Mouse (Mus musculus) Patski (cell line): ENCODE data around the gene Fbxl16. TPM values are rescaled to one million over a fixed set of nuclear protein-coding genes. Genes with fewer than 3 reads are reported as not detected.

Experiments
- ATAC-seq: fragments of 100-300 bp; one replicate; pipeline ENCODE4 v1.8.0; 2021
- CTCF ChIA-PET: fragments of 350-600 bp; sonication (Branson Sonifier 250); formaldehyde crosslinking; loops from one replicate; lab custom pipeline; 2022; ENCODE audit warnings: inconsistent platforms; lab: Charles Lee
- POLR2A ChIA-PET: fragments of 350-600 bp; sonication (Branson Sonifier 250); formaldehyde crosslinking; loops from one replicate; lab custom pipeline; 2022; ENCODE audit warnings: antibody characterized with exemption, inconsistent platforms; lab: Charles Lee
- DNase-seq: peaks from one replicate; pipeline ENCODE4 v3.0.0-alpha.2; 2011; ENCODE audit warnings: low read depth, low spot score
- H3K27me3 ChIP-seq: fragments of 371-371 bp; one replicate; pipeline ENCODE4 v1.5.1; 2021
- CTCF ChIP-seq: fragments of 100-300 bp; IDR thresholded peaks from one replicate; pipeline ENCODE4 v1.5.1; 2021
- in situ Hi-C: fragments of 300-500 bp; cut with MboI; formaldehyde crosslinking; loops from 3 replicates; pipeline ENCODE4 v1.11.1; 2018; ENCODE audit warnings: low pct_unique_long_range_greater_than_20kb, mixed read lengths
- polyA plus RNA-seq: library from polyadenylated mRNA; unstranded; gene quantifications from one replicate; pipeline ENCODE4 v1.2.3, GENCODE M21; 2021

Gene Fbxl16
- polyA plus RNA-seq, 1 experiment from 2014 or later = 4.0 TPM

DNA sequence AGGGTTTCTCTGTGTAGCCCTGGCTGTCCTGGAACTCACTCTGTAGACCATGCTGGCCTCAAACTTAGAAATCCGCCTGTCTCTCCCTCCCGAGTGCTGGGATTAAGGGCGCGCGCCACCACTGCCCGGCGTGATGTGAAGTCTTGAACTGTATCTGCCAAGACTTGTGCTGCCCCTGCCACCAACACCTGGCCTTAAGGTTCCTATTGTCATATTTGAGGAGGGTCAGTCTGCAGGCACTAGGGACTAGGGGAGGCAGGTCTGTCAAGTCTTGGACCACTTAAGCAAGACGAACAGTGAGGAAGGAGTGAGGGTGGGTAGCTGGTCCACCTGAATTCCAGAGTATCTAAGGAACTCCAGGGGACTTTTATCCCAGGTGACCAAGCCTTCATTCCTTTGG, 60.6 kb downstream of the Fbxl16 start:
- H3K27me3 ChIP-seq = no peaks in the 10 kb centered on the region
- in situ Hi-C loops = no loop called here
- no peak for ATAC-seq

DNA sequence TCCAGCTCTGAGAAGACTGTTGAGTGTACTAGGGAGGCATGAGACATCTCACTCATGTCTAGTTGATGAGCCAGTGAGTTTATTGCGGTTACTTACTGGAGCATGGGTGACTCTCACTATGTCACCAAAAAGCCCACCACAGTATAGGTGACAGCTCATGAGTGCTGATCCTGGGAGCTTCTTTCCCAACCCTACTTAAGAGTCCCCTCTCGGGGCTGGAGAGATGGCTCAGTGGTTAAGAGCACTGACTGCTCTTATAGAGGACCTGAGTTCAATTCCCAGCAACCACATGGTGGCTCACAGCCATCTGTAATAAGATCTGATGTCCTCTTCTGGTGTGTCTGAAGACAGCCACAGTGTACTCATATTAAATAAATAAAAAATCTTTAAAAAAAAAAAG, 61.1 kb downstream of the Fbxl16 start:
- in situ Hi-C loops = no loop called here
- ChIA-PET POLR2A (no interaction called here), CTCF (interaction anchor here (1.3 kb wide), 1 partner anchor 22 kb away, joined by 3 read pairs; no protein-coding TSS in a partner anchor)
- ATAC-seq (no peak), DNase-seq (no peak)
- no peaks in the 10 kb centered on the region for H3K27me3 ChIP-seq
- TF ChIP-seq CTCF = no peak

More for the DNA sequence above, 60.6 kb downstream of the Fbxl16 start:
- POLR2A ChIA-PET = interaction anchor here (0.8 kb wide), 1 partner anchor 37 kb away, joined by 3 read pairs; no protein-coding TSS in a partner anchor
- DNase-seq = no peak
- CTCF ChIA-PET = interaction anchor here (1.3 to 1.4 kb wide), 2 partner anchors 10 to 22 kb away, joined by 3 to 4 read pairs; no protein-coding TSS in a partner anchor
- no peak for TF ChIP-seq CTCF

Other genes starting within 250 kb of the Fbxl16 start
- 16.7 TPM for gene Sox8, start 238.4 kb upstream of the Fbxl16 start, polyA plus RNA-seq
- gene Lmf1, start 230.0 kb upstream of the Fbxl16 start, polyA plus RNA-seq = 40.2 TPM
- gene Gng13, start 91.9 kb upstream of the Fbxl16 start, polyA plus RNA-seq = not detected
- 13.0 TPM for gene Chtf18, start 81.7 kb upstream of the Fbxl16 start, polyA plus RNA-seq
- 18.5 TPM for gene Rpusd1, start 81.4 kb upstream of the Fbxl16 start, polyA plus RNA-seq
- gene Mslnl, start 73.0 kb upstream of the Fbxl16 start, polyA plus RNA-seq = not detected
- 0.99 TPM for gene Msln, start 54.7 kb upstream of the Fbxl16 start, polyA plus RNA-seq
- gene Narfl, start 35.3 kb upstream of the Fbxl16 start, polyA plus RNA-seq = 44.9 TPM
- 108 TPM for gene Haghl, start 23.4 kb upstream of the Fbxl16 start, polyA plus RNA-seq
- gene Ccdc78, start 22.5 kb upstream of the Fbxl16 start, polyA plus RNA-seq = 0.30 TPM
- 73.5 TPM for gene Fam173a, start 16.2 kb upstream of the Fbxl16 start, polyA plus RNA-seq
- 0.09 TPM for gene AC134908.4, start 13.4 kb upstream of the Fbxl16 start, polyA plus RNA-seq
- gene Metrn, start 11.9 kb upstream of the Fbxl16 start, polyA plus RNA-seq = 39.8 TPM
- gene Wdr24, start 14.5 kb downstream of the Fbxl16 start, polyA plus RNA-seq = 29.9 TPM
- 22.9 TPM for gene Jmjd8, start 19.8 kb downstream of the Fbxl16 start, polyA plus RNA-seq
- 188 TPM for gene Stub1, start 24.3 kb downstream of the Fbxl16 start, polyA plus RNA-seq
- gene Rhbdl1, start 28.2 kb downstream of the Fbxl16 start, polyA plus RNA-seq = 5.0 TPM
- 6.0 TPM for gene Gm20683, start 32.7 kb downstream of the Fbxl16 start, polyA plus RNA-seq
- 96.4 TPM for gene Rhot2, start 35.8 kb downstream of the Fbxl16 start, polyA plus RNA-seq
- gene Wdr90, start 52.4 kb downstream of the Fbxl16 start, polyA plus RNA-seq = 27.7 TPM
- 57.8 TPM for gene Mcrip2, start 59.7 kb downstream of the Fbxl16 start, polyA plus RNA-seq
- 81.4 TPM for gene Mettl26, start 66.0 kb downstream of the Fbxl16 start, polyA plus RNA-seq
- 0.35 TPM for gene Wfikkn1, start 71.8 kb downstream of the Fbxl16 start, polyA plus RNA-seq
- 20.2 TPM for gene Rab40c, start 110.6 kb downstream of the Fbxl16 start, polyA plus RNA-seq
- gene Pigq, start 135.9 kb downstream of the Fbxl16 start, polyA plus RNA-seq = 104 TPM
- 0.05 TPM for gene Nhlrc4, start 135.9 kb downstream of the Fbxl16 start, polyA plus RNA-seq
- gene A930017K11Rik, start 143.5 kb downstream of the Fbxl16 start, polyA plus RNA-seq = 0.08 TPM
- 23.7 TPM for gene Capn15, start 176.7 kb downstream of the Fbxl16 start, polyA plus RNA-seq